Mouse (Mus musculus) right cerebral cortex, postnatal 36 days (tissue): Measurements from ENCODE around the gene Clpsl2.

Source experiments
- DNase-seq, 2 experiments: peaks; one replicate each; pipeline ENCODE4 v3.0.0; 2022; ENCODE audit warnings: low spot score in 2 of 2, mixed read lengths in 1 of 2

The Clpsl2 gene

DNA sequence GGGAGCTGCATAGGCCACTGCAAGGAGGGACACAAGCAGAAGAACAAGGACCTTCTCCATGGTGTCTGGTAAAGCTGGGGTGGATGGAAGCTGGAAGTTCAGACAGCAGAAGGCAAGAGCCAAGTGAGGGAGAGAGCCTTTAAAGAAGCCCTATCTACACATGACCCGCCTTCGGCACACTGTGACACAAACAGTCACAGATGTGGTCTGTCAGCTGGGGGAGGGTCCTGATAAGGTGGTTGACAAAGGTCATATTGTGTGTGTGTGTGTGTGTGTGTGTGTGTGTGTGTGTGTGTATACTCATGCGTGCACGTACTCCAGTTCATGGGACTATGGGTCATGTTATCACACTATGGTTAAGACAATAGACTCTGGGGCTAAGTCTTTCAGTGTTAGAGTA lies 11.4 kb downstream of the Clpsl2 start, which contains the start of gene Clps:
Gene Clps, minus strand, starts transcription at position 169 of the 400 bp plus-strand sequence.
- no peak for DNase-seq

DNA sequence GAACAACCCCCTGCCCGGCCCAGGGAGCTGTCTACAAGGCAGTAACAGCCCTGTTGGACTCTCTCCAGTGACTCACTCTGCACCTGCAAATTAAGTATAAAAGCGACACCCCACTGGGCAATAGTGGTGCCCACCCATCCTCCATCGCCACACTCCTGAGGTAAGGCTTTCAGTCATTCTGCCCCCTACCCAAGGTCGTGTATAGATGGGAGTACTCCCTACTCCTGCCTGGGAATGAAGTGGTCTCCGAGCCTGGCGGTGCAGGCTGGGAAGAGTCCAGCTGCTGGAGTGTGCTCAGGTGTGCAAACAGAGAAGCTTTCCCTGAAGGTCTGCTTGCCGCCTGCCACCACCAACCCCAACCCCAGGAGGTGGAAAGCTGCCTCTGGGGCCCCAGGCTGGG lies 12.4 kb downstream of the Clpsl2 start:
- DNase-seq: no peak

DNA sequence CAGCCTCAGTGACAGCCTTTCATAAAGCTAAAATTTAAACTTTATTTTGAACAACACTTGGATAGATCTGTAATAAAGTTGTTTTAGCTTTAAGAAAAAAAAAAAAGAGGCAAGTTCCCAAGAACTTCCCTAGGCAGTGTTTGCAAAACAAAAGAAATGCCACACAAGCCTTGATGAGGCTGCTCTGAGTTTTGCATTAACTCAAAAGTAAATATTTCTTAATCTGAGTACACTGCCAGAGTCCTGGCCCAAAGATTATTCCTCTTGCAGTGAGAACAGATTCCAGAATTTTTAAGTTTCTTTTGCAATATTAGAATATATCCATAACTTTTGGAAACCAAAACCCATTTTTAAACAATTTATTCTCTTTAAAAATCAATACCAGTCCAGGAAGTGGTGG lies 16.0 kb downstream of the Clpsl2 start:
- DNase-seq: no peak

DNA sequence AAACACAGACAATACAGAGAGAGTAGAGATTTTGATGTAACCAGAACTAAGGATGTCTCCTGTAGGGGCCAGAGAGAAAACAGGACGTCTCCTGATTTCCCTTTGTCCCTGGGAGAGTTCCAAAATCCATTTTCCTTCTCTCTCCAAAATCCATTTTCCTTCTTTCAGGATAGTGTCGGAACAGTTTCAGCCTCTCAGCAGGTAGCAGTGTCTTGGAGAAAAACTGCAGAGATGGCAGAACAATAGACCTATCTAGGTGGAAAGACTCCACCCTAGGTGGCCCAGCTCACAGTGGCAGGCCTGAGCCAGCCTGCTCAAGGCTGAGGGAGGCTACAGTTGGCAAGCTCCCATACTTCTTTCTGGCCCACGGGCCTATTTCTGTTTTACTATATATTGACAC lies 18.3 kb downstream of the Clpsl2 start:
- no peak for DNase-seq

DNA sequence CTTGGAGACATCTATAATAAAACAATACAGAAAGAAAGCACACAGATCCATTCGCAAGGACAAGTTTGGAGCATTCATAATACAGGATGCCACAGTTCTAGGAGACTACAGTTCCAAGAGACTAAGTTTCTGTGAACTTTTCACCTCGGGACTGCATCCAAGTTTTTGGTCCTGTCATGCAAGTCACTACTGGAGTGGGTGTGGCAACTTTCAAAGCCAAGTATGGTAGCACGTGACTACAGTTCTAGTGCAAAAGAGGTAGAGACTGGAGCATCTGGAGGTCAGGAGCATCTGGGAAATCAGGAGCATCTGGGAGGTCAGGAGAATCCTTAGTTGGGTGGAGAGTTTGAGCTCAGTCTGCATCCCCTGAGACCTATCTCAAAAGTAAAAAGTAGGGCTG lies 22.7 kb downstream of the Clpsl2 start:
- no peak for DNase-seq

DNA sequence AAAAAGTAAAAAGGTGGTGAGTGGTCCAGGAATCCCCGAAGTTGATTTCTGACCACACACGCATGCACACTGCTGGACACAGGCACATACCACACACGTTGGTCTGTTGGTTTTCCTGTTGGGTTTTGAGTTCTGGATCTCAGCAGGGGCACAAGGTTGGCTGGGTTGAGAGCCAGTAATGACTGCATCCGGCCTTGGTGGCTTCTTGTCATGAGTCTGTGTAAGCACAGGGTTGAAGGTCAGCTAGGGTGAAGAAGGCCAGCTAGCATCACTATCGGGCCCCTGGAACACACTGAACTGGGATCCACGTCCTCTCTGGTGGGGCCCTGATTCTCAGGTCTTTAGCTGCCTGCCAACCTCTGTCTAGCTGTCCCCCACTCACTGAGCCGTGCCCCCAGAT lies 23.3 kb downstream of the Clpsl2 start:
- no peak for DNase-seq

DNA sequence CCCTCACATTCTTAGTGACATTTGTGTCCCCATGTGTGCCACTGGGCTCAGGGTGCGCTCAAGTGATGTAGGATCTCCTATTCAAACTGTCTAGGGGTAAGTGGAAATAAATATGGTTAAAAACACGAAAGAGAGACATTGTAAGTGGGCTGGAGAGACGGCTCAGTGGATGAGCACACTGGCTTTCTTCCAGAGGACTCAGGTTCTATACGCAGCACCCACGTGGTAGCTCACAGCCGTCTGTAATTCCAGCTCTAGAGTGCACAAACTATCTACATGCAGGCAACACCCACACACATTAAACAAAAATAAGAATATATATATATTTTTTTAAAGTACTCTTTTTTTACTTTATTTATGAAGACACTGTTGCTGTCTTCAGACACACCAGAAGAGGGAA lies 23.7 kb downstream of the Clpsl2 start:
- peak in 1 of 2 experiments; percentile 50 for DNase-seq

DNA sequence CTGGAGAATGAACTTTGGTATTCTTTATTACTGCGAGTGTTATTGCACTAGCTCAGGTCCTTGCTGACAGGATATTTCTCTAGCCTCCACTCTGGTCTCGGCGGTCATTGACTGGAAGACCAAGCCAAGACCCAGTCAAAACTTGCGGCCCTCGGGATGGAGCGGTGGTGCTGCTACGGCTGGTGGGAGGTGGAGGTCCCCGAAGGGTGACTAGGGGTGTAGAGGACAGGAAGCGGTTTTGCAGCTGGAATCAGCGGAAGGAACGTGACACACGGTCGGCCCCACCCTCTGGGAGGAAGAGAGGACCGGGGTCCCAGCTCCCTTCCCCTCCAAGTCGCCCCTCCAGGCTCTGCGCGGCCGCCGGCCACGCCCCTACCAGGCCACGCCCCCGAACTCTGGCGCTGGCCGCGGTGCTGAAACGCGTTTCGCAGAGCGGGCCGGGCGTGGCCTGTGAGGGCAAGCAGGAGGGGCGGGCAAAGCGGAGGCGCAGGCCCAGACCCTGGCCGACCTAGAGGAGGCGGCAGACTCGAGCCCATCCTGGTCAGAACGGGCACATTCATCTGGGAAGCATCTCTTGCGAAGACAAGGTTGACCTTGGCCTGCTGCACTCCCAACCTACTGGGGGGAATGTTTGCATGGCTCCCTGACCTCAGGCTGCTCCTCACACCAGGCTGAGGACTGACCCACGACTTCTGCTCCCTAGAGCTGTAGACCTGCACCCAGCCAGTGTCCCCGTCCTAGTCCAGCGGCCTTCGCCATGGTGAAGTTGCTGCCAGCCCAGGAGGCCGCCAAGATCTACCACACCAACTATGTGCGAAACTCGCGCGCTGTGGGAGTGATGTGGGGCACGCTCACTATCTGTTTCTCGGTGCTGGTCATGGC lies 26.3 kb downstream of the Clpsl2 start, which contains the start of gene Lhfpl5:
Gene Lhfpl5, plus strand, starts transcription at position 398 of the 882 bp plus-strand sequence.
- no peak for DNase-seq

DNA sequence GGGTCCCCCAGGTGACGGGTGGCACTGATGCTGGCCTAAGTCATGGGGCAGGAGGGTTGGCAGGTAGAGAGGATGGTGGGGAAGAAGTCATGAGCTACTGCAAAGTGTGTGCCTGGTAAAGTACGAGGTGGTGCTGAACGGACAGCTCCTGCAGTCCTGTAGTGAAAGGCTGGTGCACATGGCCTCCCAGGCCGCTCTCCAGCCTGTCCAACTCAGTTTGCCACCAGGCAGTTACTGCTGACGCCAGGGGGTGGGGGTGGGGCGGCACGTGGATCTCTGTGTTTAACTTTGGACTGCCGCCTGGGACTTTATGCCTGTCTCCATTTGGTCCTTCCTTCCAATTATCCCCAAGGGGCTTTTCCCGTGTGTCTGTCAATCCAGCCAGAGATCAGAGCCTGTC lies 31.2 kb downstream of the Clpsl2 start:
- DNase-seq: no peak

DNA sequence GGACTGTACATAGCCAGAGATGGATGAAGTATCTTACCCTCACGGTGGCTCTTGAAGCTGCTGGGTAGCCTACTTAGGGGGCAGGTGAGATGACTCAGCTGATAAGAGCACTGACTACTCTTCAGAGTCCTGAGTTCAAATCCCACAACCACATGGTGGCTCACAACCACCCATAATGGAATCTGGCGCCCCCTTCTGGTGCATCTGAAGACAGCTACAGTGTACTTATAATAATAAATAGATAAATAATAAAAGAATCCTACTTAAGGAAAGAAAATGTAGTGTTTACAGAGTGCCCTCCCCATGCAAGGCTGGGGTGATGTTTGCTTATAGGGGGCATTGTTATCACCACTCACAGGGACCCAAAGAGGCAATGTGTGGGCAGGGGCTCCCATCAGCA lies 31.8 kb downstream of the Clpsl2 start:
- no peak for DNase-seq

DNA sequence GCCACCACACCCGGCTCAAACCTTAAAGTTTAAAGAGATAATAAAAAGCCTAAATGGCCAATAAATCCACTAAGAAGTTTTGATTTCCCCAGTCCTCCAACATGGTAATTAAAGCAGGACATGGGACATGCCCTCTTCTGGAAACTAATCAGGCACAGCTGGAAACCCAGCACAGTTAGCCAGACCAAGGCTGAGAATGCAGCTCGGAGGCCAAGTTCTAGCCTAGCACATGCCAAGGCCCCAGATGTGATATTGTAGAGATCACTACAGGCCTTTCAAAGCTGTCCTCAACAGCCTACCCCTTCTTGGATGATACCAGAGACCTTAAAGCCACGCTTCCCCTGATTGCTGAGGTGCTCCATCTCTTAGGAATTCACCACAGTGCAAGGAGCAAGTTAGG lies 37.3 kb downstream of the Clpsl2 start:
- no peak for DNase-seq

DNA sequence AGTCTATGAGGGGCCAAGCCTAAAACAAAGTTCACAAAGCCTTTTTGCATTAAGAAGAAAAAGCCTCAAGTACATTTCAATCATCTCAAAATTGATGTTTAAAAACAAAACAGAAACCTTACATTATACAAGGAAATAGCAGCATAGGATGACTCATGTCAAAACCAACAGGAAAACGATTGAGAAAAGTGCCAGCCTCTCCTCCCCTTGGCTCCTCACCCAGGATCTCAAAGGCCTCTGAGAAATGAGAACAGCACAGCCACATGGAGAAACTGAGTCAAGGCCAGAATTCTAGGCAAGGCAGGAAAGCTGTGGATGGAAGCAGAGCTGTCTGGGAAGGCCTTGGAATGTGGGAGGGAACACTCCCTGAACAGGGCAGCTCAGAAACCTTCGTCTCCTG lies 39.4 kb downstream of the Clpsl2 start:
- no peak for DNase-seq

DNA sequence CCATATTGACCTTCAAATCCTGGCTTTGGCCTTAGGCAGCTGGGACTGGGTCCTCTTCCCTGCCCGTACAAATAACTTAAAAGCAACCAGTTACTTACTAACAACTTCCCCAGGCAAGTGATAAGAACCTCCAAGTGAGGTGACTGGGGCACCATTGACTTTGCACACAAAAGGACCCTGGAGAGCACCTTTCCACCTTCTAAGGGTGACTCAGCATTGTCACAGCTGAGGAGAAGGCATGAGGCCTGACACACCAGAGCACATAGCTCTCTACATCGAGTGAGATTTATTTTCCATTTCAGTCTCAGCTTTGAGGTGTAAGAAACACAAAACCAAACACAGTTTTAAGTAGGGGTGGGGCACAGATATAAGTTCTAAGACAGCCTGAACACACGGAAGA lies 41.4 kb downstream of the Clpsl2 start:
- no peak for DNase-seq

DNA sequence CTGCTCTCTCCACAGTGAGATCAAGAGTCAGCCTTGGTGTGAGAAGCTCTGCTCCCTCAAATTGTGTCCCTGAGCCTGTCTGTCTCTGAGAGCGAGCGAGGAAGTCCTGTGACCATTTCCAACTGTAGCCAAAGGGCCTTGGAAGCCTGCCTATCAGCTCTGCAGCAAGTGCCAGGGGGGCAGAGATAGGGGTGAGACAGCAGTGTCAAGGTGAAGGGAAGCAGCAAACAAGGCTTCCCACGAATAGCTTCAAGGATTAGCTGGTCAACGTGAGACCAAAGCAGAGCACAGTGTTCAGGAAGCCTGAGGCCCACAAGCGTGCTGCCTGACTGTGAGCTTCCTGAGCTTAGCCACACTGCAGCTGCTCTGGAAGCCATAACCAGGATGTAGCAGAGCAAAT lies 42.3 kb downstream of the Clpsl2 start:
- DNase-seq: no peak

DNA sequence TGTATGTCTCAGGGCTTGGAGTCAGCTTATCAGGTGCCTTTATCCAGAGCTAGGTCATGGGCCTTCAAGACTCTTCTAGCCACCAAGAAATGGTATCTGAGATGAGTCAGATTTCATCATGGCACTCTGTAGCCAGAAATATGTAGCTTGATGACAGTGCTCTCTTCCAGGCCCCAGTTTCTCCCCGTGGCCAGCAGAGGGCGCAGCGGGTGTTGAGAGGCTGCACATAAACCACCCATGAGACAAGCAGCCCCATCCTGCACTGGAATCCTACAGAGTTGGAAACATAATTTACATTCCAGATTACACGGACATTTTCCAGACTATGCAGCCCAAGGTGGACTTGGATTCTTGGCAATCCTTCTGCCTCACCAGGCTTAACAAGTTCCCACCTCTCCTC lies 43.8 kb downstream of the Clpsl2 start:
- DNase-seq: peak; percentile 54 to 60

DNA sequence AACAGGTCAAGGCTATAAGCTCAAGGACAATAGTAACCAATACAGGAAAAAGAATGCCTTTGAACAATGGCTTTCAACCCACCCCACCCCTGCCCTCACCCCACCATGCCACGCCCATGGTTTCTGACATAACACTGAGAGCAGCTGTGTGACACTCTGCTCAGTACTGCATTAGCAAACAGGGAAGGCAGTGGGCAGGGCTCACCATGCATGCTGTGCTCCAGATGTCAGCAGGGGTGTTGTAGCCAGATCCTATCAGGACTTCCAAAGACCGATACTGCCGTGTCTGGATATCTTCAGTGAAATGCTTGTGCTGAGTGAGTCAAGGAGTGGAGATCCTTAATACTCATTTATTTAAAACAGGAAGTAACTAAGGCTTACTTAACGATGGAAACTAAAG lies 44.8 kb downstream of the Clpsl2 start:
- no peak for DNase-seq

DNA sequence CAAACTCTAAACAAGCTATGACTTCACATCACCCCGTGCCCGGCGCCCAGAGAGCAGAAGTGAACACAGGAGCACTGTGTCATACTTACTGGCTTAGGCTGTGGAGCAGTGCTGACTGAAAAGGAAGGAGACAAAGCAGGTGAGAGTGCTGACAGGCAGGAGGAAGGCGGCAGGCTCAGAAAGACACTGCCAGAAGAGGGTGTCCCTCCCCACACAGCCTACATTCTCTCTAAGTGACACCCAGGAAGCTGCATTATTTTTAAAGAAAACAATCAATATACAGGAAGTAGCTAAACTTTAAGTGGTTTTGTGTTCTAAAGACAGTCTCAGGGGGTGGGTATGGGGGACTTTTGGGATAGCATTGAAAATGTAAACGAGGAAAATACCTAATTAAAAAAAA lies 51.6 kb downstream of the Clpsl2 start:
- no peak for DNase-seq

DNA sequence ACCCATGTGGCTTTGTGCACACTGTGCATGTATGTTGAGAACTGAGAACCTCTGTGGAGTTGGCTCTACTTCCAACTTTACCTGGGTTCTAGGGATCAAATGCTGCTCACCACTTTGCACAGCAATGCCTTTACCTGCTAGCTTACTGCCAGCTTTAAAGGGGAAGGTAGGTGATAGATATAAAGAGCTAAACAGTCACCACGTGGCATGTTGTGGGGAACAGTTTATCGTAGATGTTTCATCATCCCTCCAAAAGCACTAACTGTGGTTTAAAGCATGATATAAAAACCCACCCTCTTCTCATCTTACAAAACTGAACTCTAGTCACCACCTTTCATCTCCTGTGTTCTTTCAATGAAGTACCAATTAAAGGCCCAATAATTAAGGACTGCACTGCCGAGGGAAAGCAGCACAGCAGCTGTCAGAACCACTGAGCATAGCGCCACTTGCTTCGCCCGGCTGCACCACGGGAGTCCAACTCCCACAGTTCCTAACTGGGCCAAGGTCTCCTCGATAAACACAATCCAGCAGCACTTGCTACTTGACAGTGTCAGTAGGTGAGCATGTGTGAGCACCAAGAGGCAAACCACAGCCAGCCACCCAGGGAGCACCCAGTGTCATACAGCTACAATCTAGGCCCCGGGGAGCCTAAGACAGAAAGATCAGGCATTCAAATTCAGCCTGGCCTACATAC lies 52.5 kb downstream of the Clpsl2 start:
- no peak for DNase-seq
